Comparison of ENCODE assay signal across 26 mouse cellular contexts in genomic region chrX:48022811-48023210, GRCm38 (mm10).
"Had no signal": no experiment of that assay in that cellular context is flagged by ENCODE, and none has a peak within 500 bp of the region (broad histone marks: within the 10 kb centered on the region; RNA-seq: fewer than 3 reads in every experiment).

No protein-coding gene starts in this region.

- DNase-seq: gastrocnemius, adult 2 months; gastrocnemius, postnatal 10 days; gastrocnemius, postnatal 25 days; heart, adult 2 months; heart, postnatal 14 days; heart, postnatal 36 days; kidney, adult 11 months; kidney, adult 2 months; kidney, adult 9 months; kidney, postnatal 14 days; kidney, postnatal 36 days; layer of hippocampus, adult 9-11 months; layer of hippocampus, postnatal 36 days; left cerebral cortex, postnatal 4 days; lung, adult 18-20 months had no signal

- H3K4me3 ChIP-seq: gastrocnemius, adult 2 months; heart, adult 2 months; heart, embryonic 13.5 days; heart, embryonic 15.5 days; hindbrain, embryonic 13.5 days; hindbrain, embryonic 15.5 days; kidney, embryonic 15.5 days; limb, embryonic 13.5 days; limb, embryonic 15.5 days; liver, embryonic 12.5 days had no signal

- H3K27ac ChIP-seq: gastrocnemius, adult 2 months; heart, adult 2 months; heart, embryonic 13.5 days; heart, embryonic 15.5 days; hindbrain, embryonic 13.5 days; hindbrain, embryonic 15.5 days; hindbrain, postnatal 0 days; kidney, embryonic 15.5 days; kidney, postnatal 0 days; limb, embryonic 13.5 days; limb, embryonic 15.5 days; liver, embryonic 12.5 days; liver, embryonic 14.5 days had no signal
